Mouse (Mus musculus): Measurements from ENCODE around the gene Rbfox2. TPM values are rescaled to one million over a fixed set of nuclear protein-coding genes. Genes with fewer than 3 reads are reported as not detected.

The Rbfox2 gene
- total and polyA plus RNA-seq, 2 experiments, result 17.4 to 21.5 TPM

DNA sequence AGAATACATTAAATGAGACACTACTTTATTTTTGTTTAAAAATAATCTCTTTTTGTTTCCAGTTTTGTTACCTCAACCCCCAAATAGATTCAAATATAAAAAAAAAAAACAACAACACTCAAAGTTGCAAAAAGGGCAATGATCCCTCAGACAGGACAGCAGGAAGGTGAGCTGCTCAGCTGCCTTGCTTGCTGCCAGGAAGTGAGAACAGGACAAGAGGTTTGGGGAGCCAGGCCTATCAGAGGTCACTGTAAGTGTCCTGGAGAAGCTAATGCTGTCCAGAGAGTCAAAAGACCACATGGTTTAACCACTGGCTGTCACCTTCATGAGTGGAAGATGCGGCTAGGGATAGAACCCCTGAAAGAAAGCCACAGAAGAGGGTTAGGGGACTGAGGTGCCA, 161.8 kb downstream of the Rbfox2 start:
- Histone ChIP-seq H3K79me2 (ENCODE audit: control insufficient read depth, insufficient read depth, low read length) (peaks cover 30% of the 10 kb centered on the region), H3K4me1 (ENCODE audit: control insufficient read depth, insufficient read depth, low read length) (peaks cover 35% of the 10 kb centered on the region), H3K36me3 (ENCODE audit: control insufficient read depth, insufficient read depth, low read length) (no peaks in the 10 kb centered on the region), H3K9ac (ENCODE audit: low read depth, low read length) (no peak overlapping the region), H3K4me3 (ENCODE audit: insufficient read depth, low read depth, low read length) (no peak overlapping the region), H3K27me3 (ENCODE audit: control insufficient read depth, insufficient read depth, low read length) (no peaks in the 10 kb centered on the region), H3K27ac (replicated peaks; ENCODE audit: insufficient read depth, low read depth, low read length) (0 out of 2 replicates have a peak overlapping the region, but pooled peaks have one; percentile 25)
- TF ChIP-seq CTCF (IDR thresholded peaks at IDR 0.05; ENCODE audit: low read depth, low read length) (no peak), POLR2A (IDR thresholded peaks at IDR 0.05; ENCODE audit: extremely low read depth, insufficient read depth, low read length) (no peak)
- 74% methylated on average over 1 of the region's 1 CpGs for WGBS
- peak; percentile 74 for DNase-seq (ENCODE audit: extremely low read depth, low read depth, low spot score)

- Histone ChIP-seq H3K9ac (ENCODE audit: low read depth, low read length) (peak overlapping the region; percentile 47; the same call in 1 of the 2 replicates), H3K27ac (replicated peaks; ENCODE audit: insufficient read depth, low read depth, low read length) (peak overlapping the region; percentile 89), H3K4me3 (ENCODE audit: insufficient read depth, low read depth, low read length) (0 out of 2 replicates have a peak overlapping the region, but pooled peaks have one; percentile 19), H3K27me3 (ENCODE audit: control insufficient read depth, insufficient read depth, low read length) (no peaks in the 10 kb centered on the region), H3K79me2 (ENCODE audit: control insufficient read depth, insufficient read depth, low read length) (peaks cover 17% of the 10 kb centered on the region), H3K4me1 (ENCODE audit: control insufficient read depth, insufficient read depth, low read length) (peaks cover 35% of the 10 kb centered on the region), H3K36me3 (ENCODE audit: control insufficient read depth, insufficient read depth, low read length) (no peaks in the 10 kb centered on the region)
- 17% methylated on average over 5 of the region's 5 CpGs for WGBS
- peak; percentile 93 for DNase-seq (ENCODE audit: extremely low read depth, low read depth, low spot score)
- TF ChIP-seq POLR2A (IDR thresholded peaks at IDR 0.05; ENCODE audit: extremely low read depth, insufficient read depth, low read length), result no peak
Measured at GRCm38 (mm10) chr15:77142787-77143186, 164.0 kb downstream of the Rbfox2 start.

DNA sequence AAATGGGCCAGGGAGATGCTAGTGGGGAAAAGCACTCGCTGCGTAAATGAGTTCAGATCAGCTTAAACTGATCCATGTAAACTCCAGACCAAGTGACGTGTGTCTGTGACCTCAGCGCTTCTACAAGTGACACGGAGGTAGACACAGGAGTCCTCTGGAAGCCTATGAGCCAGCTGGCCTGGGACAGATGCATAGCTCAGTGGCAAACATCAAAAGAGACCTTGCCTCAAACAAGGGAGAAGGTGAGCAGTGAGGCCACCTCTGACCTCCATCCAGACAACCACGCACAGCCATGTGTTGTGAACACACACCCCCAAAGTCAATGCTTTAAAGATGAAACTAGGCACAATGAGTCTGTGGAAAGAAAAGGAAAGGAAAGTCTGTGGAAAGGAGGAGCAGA, 164.5 kb downstream of the Rbfox2 start:
- 14% methylated on average over 6 of the region's 6 CpGs for WGBS
- Histone ChIP-seq H3K4me1 (ENCODE audit: control insufficient read depth, insufficient read depth, low read length) (peaks cover 35% of the 10 kb centered on the region), H3K79me2 (ENCODE audit: control insufficient read depth, insufficient read depth, low read length) (peaks cover 17% of the 10 kb centered on the region), H3K36me3 (ENCODE audit: control insufficient read depth, insufficient read depth, low read length) (no peaks in the 10 kb centered on the region), H3K9ac (ENCODE audit: low read depth, low read length) (peak overlapping the region; percentile 24; the same call in 1 of the 2 replicates), H3K27me3 (ENCODE audit: control insufficient read depth, insufficient read depth, low read length) (no peaks in the 10 kb centered on the region), H3K27ac (replicated peaks; ENCODE audit: insufficient read depth, low read depth, low read length) (peak overlapping the region; percentile 75), H3K4me3 (ENCODE audit: insufficient read depth, low read depth, low read length) (0 out of 2 replicates have a peak overlapping the region, but pooled peaks have one; percentile 19)
- peak; percentile 94 for DNase-seq (ENCODE audit: extremely low read depth, low read depth, low spot score)
- TF ChIP-seq CTCF (IDR thresholded peaks at IDR 0.05; ENCODE audit: low read depth, low read length) (no peak), POLR2A (IDR thresholded peaks at IDR 0.05; ENCODE audit: extremely low read depth, insufficient read depth, low read length) (no peak)

DNA sequence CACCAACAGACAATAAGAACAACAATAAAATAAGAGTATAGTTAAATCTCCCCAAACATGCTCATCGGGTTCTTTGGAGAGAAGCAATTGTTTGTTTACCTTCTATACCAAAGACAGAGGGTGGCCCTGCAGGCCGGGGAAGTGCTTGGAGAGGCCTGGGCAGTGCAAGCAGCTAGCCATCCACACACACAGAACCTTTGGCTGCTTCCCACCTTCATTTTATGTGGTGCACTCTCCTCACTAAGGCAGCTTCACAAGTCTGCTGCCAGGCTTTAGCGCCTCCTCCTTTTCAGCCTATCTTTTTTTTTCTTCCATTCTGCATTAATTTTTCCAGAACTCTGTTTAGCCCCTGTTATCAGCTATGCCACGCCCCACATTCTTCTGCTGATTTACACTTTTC, 165.1 kb downstream of the Rbfox2 start:
- H3K4me3 ChIP-seq (ENCODE audit: insufficient read depth, low read depth, low read length), result no peak overlapping the region
- peaks cover 35% of the 10 kb centered on the region for H3K4me1 ChIP-seq (ENCODE audit: control insufficient read depth, insufficient read depth, low read length)
- no peak for TF ChIP-seq POLR2A (IDR thresholded peaks at IDR 0.05; ENCODE audit: extremely low read depth, insufficient read depth, low read length)
- TF ChIP-seq CTCF (IDR thresholded peaks at IDR 0.05; ENCODE audit: low read depth, low read length), result no peak
- H3K79me2 ChIP-seq (ENCODE audit: control insufficient read depth, insufficient read depth, low read length), result peaks cover 13% of the 10 kb centered on the region
- DNase-seq (ENCODE audit: extremely low read depth, low read depth, low spot score), result peak; percentile 41
- no peaks in the 10 kb centered on the region for H3K36me3 ChIP-seq (ENCODE audit: control insufficient read depth, insufficient read depth, low read length)
- no peaks in the 10 kb centered on the region for H3K27me3 ChIP-seq (ENCODE audit: control insufficient read depth, insufficient read depth, low read length)
- H3K27ac ChIP-seq (replicated peaks; ENCODE audit: insufficient read depth, low read depth, low read length), result peak overlapping the region; percentile 75
- H3K9ac ChIP-seq (ENCODE audit: low read depth, low read length), result no peak overlapping the region
- 39% methylated on average over 4 of the region's 4 CpGs for WGBS

DNA sequence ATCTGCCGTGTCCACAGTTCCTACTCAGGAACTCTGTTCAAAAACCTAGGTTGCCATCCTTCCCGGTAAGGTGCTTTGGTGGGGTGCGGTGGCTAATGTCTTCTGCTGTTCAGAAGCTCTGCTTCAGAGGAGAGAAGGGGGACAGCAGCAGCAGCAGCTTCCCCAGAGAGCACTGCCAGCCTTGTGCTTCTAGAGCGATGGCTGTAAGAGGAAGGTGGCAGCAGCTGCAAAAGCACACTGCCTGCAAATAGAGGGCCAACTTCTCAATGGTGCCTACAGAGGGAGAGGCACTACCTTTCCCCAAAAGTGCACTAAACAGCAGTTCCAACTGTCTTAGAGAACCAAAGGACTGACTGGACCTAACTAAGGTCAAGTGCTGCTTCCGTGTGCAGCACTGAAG, 168.5 kb downstream of the Rbfox2 start:
- Histone ChIP-seq H3K4me3 (ENCODE audit: insufficient read depth, low read depth, low read length) (no peak overlapping the region), H3K27ac (replicated peaks; ENCODE audit: insufficient read depth, low read depth, low read length) (peak overlapping the region; percentile 29), H3K4me1 (ENCODE audit: control insufficient read depth, insufficient read depth, low read length) (peaks cover 23% of the 10 kb centered on the region), H3K36me3 (ENCODE audit: control insufficient read depth, insufficient read depth, low read length) (no peaks in the 10 kb centered on the region), H3K79me2 (ENCODE audit: control insufficient read depth, insufficient read depth, low read length) (peaks cover 21% of the 10 kb centered on the region), H3K9ac (ENCODE audit: low read depth, low read length) (no peak overlapping the region), H3K27me3 (ENCODE audit: control insufficient read depth, insufficient read depth, low read length) (no peaks in the 10 kb centered on the region)
- TF ChIP-seq POLR2A (IDR thresholded peaks at IDR 0.05; ENCODE audit: extremely low read depth, insufficient read depth, low read length), result no peak
- no peak for TF ChIP-seq CTCF (IDR thresholded peaks at IDR 0.05; ENCODE audit: low read depth, low read length)
- peak; percentile 48 for DNase-seq (ENCODE audit: extremely low read depth, low read depth, low spot score)
- WGBS, result 20% methylated on average over 5 of the region's 5 CpGs

DNA sequence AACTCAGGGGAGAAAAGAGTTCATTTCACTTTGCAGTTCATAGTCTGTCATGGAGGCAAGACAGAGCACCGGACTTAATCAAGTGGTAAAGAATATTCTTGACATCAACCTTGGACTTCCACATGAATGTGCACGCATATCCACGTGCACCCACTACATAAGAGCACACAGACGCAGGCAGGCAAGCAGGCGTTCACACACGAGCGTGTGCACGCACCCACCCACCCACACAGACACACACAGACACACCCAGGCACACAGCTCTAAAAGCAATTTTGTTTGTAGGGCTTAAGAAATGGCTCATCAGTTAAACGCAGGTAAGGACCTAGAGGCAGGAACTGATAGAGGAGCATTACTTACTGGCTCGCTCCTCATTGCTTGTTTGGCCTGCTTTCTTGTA, 172.3 kb downstream of the Rbfox2 start:
- Histone ChIP-seq H3K36me3 (ENCODE audit: control insufficient read depth, insufficient read depth, low read length) (peaks cover 11% of the 10 kb centered on the region), H3K4me1 (ENCODE audit: control insufficient read depth, insufficient read depth, low read length) (peaks cover 6% of the 10 kb centered on the region), H3K4me3 (ENCODE audit: insufficient read depth, low read depth, low read length) (no peak overlapping the region), H3K9ac (ENCODE audit: low read depth, low read length) (no peak overlapping the region), H3K79me2 (ENCODE audit: control insufficient read depth, insufficient read depth, low read length) (peaks cover 22% of the 10 kb centered on the region; the same call in 1 of the 2 replicates), H3K27me3 (ENCODE audit: control insufficient read depth, insufficient read depth, low read length) (no peaks in the 10 kb centered on the region), H3K27ac (replicated peaks; ENCODE audit: insufficient read depth, low read depth, low read length) (no peak overlapping the region)
- DNase-seq (ENCODE audit: extremely low read depth, low read depth, low spot score), result no peak
- WGBS, result 97% methylated on average over 10 of the region's 10 CpGs
- no peak for TF ChIP-seq CTCF (IDR thresholded peaks at IDR 0.05; ENCODE audit: low read depth, low read length)
- no peak for TF ChIP-seq POLR2A (IDR thresholded peaks at IDR 0.05; ENCODE audit: extremely low read depth, insufficient read depth, low read length)

Data from liver, adult 2 months (tissue).